Mouse (Mus musculus) left cerebral cortex, postnatal 10 days (tissue): Measurements from ENCODE around the gene Dpysl5. TPM values are rescaled to one million over a fixed set of nuclear protein-coding genes. Genes with fewer than 3 reads are reported as not detected.
"Not testable (repeated sequence)": the region's sequence is repeated elsewhere in the genome, so short reads cannot be mapped to it uniquely, and the experiment has no call there.

ENCODE experiments used
- DNase-seq, 2 experiments: peaks; one replicate each; pipeline ENCODE4 v3.0.0; 2021 to 2022; ENCODE audit warnings: low spot score in 2 of 2, mixed read lengths in 1 of 2; ENCODE audit errors: extremely low spot score in 1 of 2
- intact Hi-C: fragments of 180-260 bp; cut with DNase I; formaldehyde crosslinking; loops from one replicate; pipeline ENCODE4 v1.15.1; 2025
- total RNA-seq, 2 experiments: library from RNA; stranded (reverse); gene quantifications; 2 replicates each; pipeline ENCODE4 v1.2.3; 2021

Dpysl5 gene
- total RNA-seq, 2 experiments from 2014 or later, result 354 to 401 TPM

DNA sequence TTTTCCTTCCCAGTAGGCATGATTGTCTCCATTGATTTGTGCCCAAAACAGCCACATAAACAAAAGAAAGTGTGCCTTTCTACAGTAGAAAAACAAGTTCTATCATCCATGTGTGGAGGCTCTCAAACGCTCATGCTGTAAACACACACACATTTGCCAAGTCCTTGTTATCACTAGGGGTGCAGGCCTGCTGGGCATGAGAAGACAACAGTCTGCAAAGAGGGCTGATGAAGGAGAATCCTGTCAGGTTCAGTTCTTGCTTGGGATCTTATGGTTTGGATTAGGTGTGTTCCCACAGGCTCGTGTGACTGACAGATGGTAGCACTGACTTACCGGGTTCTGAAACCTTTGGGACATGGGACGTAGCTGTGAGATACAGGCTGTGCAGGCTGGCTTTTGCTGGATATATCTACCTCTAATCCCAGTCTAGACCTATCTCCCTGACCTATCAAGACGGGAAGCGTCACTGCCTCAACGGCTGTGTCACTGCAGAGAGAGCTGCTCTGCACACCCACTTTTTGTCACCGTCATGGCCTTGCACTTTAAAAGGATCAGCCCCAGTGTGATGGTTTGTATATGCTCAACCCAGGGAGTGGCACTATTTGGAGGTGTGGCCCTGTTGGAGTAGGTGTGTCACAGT, 10.9 kb upstream of the Dpysl5 start:
- no peak for DNase-seq
- intact Hi-C loops, result loop anchor here (10.0 kb wide), 1 partner anchor 184 kb away; the partner anchor contains the start of gene Agbl5

DNA sequence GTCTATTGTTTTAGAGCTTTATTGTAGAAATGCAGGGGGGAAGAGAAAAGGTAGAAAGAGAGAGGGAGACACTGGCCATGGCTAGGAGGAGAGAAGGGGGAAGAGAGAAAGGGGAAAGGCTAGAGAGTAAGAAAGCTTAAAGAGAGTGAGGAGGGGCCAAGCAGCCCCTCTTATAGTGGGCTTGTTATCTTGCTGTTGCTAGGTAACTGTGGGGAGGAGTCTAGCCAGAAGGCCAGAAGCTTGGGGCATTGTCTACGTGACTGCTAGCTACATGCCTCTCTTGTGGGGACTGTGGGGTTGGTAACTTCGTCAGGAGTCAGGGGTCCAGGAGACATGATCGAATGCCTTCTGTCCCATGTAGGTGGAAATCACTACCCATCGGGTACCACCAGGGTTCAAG, 10.0 kb upstream of the Dpysl5 start:
- not testable (repeated sequence) for DNase-seq
- intact Hi-C loops, result loop anchor here (10.0 kb wide), 1 partner anchor 183 kb away; the partner anchor contains the start of gene Agbl5

DNA sequence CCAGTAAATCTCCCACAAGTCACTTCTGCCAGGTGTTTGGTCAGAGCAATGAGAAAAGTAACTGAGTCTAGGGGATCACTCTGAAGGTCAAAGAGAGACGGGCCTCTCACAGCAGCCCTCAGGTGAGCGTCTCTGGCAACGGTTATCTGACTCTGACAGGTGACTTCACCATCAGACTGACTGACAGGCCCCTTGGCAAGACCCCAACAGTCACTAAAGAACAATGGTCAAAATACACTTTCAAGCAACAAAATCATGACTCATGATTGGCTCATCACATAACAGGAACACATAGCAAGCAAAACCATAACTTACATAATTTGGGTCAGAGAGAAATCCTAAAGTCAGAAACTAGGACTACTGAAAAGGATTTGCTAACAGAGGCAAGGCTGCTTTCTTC, 9.5 kb upstream of the Dpysl5 start:
- intact Hi-C loops, result loop anchor here (10.0 kb wide), 1 partner anchor 183 kb away; the partner anchor contains the start of gene Agbl5
- DNase-seq, result no peak

DNA sequence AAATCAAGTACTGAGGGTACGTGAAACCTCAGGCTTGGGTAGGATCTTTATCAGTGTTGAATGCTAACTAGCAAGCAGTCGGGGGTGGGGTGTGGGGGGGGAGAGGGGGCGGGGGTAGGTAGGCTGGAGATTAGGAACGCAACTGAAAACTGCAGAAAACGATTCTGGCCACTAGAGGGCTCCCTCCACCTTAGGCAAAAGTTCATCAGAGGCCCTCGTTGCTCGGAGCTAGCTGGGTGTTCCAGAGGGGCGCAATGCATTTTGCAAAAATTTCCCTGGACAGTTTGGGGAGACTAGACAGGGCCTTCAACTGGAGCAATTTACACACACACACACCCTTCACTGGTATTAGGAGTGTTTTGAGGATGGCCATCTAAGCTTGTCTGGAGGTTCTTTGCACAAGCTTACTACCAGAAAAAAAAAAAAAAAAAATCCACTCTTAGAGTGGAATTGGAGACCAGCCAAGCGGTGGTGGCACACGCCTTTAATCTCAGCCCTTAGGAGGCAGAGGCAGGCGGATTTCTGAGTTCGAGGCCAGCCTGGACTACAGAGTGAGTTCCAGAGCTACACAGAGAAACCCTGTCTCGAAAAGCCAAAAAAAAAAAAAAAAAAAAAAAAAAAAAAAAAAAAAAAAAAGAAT, 1.5 kb upstream of the Dpysl5 start:
- intact Hi-C loops, result loop anchor here (5.0 to 10.0 kb wide), 2 partner anchors 87 to 175 kb away; partner anchors contain the start of gene Agbl5
- DNase-seq, result peak; percentile 78 to 82

DNA sequence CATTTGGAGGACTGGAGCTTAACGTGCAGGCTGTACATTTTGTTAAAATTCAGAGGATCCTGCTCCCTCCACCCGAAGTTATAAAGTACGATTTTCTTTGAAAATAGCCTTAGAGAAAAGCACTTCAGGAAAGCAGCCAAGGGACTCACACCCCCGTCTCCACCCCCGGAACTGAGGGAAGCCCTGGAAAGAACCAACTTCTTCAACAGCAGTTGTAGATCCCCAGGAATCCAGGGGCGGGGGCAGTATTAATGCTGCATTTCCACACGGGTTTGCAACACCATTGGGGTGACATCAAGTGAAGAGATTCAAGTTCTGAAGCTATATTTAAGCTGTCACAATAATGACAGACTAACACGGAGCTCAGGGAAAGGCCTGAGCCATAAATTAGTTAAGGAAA, 878 bp upstream of the Dpysl5 start:
- intact Hi-C loops, result loop anchor here (5.0 kb wide), 1 partner anchor 87 kb away; no protein-coding TSS in a partner anchor

DNA sequence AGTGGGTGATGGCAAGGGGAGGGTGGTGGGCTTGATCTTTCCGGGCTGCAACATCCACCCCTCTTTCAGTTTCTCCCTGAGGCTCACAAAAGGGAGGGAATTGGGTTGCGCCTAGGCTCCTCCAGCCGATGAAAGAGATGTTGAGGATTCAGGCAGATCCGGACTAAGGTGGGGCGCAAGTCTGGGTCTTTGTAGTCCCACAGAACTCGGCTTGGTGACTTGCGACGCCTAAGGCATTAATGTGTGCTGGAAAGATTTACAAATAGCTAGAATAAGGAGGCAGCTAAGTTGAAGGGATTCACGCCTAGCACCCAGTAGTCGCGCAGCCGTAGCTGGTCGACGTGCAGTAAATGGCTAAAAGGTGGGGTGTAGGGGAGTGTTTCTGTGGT, 632 bp downstream of the Dpysl5 start:
- intact Hi-C loops, result loop anchor here (5.0 kb wide), 1 partner anchor 85 kb away; no protein-coding TSS in a partner anchor
- DNase-seq, result no peak

More for the DNA sequence above, 878 bp upstream of the Dpysl5 start:
- peak; percentile 45 to 46 for DNase-seq

DNA sequence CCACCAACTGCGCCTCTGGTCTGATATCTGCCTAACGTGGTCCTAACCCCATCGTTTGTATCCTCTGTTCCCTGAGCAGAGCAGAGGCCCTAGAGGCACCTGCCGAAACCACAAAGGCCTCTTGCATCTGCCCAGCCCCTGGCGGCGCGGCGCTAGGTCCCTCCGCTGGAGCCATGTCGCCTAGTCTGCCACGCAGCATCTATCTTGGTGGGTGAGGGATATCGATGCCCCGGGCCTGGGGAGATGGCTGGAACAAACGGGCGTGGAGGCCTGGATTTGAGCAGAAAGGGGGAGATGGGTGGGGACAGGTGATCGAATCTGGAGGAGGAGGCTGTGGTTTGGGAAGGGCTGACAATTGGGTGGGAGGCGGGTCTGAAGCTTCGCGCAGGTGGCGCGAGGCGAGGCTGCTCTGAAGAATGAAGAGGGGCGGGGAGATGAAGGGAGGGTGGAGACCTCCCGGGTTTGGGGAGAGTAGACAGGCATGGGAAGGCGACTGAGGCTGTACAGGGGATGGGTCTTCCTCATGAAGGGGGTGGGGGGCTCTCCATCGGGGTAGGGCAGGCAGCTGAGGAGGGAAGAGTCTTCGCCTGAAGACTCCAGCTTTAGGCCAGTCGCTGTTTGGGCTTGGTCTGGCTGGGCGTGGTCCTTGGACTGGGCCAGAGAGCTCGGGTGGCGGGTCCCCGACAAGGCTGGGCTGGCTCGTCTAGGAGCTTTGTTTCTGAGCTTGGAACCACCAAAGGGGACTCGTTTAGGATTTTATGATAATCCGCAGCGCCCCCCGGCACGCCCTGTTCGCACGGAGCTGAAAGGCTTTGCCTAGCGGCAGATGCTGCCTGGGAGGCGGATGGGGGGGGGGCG, 1.3 kb downstream of the Dpysl5 start:
- intact Hi-C loops, result loop anchor here (5.0 kb wide), 1 partner anchor 85 kb away; no protein-coding TSS in a partner anchor
- peak; percentile 30 to 50 for DNase-seq

DNA sequence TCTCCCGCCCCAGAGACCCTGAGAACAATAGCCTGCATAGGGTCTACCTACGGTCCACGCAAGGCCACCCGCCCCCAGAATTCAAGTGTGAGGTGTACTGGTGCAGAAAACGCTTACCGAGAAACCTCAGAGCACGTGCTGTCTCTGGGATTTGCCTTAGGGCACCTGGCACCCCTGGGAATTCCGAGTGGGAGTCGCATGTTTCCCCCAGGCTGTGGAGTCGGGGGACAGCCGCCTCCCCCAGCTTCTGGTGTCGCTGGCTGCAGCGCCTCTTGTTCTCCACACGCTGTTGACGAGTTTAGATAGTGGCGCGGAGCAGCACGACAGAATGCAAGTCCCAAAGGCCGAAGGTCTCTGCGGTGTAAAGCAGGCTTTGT, 1.9 kb downstream of the Dpysl5 start:
- DNase-seq, result peak in 1 of 2 experiments; percentile 44
- intact Hi-C loops, result loop anchor here (5.0 kb wide), 1 partner anchor 84 kb away; no protein-coding TSS in a partner anchor

DNA sequence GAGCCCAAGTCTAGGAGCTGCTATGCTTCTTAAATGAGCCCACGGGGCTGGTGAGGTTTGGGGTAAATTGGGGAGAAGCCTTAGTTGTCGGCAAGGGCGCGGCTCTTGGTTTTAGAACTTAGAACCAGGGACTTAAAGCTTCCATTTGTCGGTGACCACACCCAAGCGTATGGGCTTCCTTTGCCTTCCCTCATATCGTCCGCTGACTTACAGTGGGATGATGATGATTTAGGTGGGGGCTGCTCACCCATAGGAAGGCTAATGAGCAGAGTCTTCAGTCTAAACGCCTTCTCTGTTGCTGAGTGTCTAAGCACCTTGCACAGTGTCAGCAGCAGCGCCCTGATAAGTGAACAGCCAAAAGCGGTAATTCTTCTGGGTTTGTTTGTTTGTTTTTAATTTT, 2.3 kb downstream of the Dpysl5 start:
- DNase-seq, result no peak
- intact Hi-C loops, result loop anchor here (5.0 kb wide), 1 partner anchor 84 kb away; no protein-coding TSS in a partner anchor

DNA sequence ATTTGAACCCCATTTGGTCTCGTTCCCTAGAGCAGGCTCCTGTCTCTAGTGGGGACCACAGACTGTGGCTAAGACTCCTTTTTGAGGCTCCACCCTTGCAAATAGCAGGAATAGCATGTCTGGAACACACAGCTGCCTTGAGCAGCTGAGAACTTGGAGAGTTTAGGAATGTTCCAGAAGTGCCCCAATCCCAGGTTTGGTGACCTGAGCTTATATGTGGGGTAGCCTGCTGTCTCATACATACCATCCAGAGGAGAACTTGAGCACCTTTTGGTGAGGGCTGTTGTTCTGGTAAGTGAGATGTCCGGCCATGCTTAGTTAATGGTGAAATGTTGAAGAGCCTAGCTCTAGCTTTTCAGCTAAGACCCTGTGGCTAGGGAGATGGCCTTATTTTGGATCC, 4.9 kb downstream of the Dpysl5 start:
- intact Hi-C loops, result no loop called here
- no peak for DNase-seq

DNA sequence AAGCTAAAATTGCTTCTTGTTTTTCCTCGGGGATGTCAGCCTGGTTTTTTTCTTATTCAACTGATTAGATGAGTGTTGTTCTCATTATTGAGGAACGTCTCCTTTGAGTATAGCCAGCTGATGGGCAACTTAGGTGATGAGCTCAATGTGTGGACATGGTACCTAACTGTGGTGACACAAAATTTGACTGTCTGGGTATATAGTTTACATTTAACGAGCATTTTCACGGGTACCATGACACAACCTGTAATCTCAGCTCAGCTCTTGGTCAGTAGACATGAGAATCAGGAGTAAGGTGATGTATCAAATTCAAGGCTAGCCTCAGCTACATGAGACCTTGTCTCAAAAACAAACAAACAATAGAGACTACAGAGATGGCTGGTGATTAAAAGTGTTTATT, 6.1 kb downstream of the Dpysl5 start:
- intact Hi-C loops, result no loop called here

DNA sequence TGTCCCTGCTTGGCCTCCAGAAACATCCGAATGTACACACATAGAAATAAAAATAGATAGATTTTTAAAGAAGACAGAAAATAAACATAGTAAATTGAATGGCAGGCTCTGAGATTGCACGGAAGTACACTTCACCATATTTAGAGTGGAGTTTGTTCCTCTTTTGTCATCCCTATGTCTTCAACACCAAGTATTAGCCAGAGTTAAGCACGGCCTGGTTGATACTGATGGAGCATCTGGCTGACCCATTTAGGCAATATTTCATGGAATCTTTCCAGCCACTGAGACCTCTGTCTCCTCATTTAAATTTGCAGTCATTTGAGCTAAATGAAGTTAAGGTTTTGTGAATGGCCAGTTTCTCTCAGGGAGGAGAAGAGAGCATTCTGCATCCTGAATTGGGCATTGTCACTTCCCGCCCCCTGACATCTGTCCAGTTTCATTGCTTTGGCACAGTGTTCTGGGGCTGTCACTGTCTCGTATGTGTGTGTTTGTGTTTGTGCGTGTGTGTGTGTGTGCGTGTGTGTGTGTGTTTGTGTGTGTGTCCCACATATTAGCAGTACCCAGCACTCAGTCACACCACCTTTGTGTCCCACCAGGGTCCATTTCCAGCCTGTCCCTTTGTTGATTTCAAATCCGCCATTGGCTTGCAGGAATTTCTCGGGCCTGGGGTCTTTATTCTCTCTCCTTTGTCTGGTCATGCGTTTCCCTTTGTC, 6.8 kb downstream of the Dpysl5 start:
- intact Hi-C loops, result no loop called here
- no peak for DNase-seq

More for the DNA sequence above, 6.1 kb downstream of the Dpysl5 start:
- DNase-seq, result no peak

DNA sequence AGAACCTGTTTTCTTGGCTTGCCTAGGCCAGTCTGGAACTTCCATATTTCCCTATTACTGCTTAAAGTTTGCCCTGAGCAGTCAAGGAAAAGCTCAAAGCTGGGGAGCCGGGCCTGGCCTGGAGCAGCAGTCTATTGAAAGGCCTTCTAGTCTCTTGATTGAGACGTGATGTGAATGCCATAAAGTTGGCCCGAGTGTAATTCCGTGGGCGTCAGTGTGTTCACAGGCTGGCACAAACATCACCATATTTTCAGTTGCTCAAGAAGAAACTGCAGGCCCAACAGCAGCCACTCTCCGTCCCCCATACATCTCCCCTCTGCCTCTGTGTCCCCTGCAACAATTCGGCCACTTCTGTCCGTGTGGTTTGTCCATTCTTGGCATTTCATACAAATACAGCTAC, 10.6 kb downstream of the Dpysl5 start:
- no peak for DNase-seq
- intact Hi-C loops, result no loop called here

DNA sequence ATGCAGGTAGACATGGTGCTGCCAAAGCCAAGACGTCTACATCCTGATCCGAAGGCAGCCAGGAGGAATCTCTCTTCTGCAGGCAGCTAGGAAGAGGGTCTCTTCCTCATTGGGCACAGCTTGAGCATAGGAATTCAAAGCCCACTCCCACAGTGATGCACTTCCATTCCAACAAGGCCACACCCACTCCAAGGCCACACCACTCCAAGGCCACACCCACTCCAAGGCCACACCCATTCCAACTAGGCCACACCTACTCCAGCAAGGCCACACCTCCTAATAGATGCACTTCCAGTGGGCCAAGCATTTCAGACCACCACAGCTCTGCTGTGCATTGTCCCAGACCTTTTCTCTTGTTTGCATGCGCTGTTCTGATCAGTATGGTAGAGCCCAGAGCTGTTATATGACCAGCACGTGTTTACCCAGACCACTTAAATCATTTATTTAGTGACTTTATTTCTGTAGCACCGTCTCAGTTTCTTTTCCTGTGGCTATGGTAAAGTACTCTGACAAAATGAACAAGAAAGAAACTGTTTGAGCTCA, 14.9 kb downstream of the Dpysl5 start:
- intact Hi-C loops, result no loop called here
- DNase-seq, result no peak

DNA sequence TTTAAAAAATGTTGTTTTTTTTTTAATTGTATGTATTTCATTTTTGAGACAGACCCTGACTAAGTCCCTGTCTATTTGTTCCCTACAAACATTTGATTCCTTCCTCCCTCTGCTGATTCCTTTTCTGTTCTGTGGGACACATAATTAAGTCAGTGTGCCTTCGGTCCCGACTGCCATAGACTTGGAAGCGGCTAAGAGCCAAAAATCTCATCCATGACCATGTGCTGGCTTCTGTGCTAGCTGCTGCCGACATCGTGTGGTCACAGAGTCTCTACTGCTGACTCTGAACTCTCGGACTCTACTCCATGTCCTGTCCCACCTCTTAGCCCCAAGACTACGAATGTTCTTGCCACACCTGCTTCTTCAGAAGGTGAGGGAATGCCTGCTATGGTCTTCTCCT, 21.1 kb downstream of the Dpysl5 start:
- no peak for DNase-seq
- intact Hi-C loops, result no loop called here

DNA sequence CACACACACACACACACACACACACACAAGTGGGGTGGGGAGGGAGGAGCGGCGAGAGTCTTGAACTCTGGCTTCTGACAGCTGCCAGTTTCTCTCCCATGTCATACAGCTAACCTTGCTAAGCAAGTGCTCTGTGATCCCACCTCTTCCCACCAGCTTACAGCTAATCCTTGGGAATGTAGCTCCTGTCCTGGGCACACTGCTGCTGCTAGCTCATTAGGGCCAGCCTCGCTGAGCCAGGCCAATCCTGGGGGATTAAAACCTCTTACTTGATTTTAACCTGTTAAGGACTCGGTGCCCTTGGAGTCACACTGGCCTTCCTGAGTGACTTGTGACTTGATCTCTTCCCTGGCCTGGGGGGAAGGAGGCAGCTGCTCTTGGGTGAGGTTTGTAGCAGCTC, 23.3 kb downstream of the Dpysl5 start:
- no peak for DNase-seq
- intact Hi-C loops, result no loop called here

DNA sequence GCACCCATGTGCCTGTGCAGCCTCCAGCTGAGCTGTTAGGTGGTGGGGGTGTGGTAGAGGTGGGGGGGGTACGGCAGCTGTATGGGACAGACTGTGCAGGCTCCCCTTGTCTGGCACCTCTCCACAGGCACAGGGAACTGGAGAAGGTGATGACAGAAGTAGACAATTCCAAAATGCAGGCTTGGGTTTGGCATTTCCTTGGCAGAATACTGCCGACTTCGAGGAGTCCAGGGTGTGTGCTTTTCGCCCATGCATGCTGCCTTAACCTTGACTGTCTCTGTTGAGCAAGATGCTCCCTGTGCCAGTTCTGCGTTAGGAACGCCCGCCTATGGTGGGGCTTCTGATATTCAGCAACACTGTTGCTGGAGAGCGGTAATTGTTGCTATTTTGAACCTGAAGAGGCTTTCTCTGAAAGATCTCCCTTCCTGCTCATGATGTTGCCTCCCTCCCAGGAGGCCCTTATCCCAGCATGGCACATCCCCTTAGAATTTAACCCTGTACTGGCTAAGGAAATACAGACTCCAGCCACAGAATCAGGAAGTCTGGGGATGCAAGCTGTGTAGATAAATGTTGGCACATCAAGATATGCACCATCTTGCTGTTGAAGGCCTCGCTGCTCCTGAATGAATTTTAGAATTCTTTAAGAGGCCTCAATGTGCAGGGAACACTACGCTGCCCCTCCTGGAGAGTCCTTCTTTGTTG, 26.9 kb downstream of the Dpysl5 start:
- intact Hi-C loops, result no loop called here
- no peak for DNase-seq

DNA sequence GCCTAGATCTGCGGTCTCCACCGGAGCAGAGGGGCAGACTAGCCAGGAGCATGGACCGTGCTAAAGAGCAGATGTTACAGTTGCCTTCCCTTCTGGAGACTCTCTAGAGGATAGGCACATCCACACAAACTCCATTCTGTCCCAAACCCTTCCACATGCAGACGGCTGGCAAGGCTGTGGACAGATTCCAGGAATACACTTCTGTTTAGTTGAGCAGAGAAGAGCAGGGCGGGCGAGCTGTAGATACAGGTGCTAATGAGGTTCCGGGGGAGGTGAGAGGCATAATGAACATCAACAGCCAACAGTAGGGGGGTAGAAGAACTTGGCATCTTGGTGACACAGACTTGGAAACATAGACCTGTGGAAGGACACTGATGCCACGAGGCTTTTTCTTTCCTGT, 28.2 kb downstream of the Dpysl5 start:
- intact Hi-C loops, result no loop called here
- DNase-seq, result peak in 1 of 2 experiments; percentile 52
